Mouse (Mus musculus) limb, embryonic 14.5 days (tissue): ENCODE measurements around the gene Commd2. TPM values are rescaled to one million over a fixed set of nuclear protein-coding genes. Genes with fewer than 3 reads are reported as not detected.
A peak's percentile ranks its signal among the peaks of the same experiment; 100 is the strongest.

Experiments used
- ATAC-seq: fragments of 200-750 bp; cut with Nextera tagmentation; 2 replicates; pipeline ENCODE4 v1.8.0; 2017; ENCODE audit warnings: low read depth, moderate number of reproducible peaks, moderate TSS enrichment; ENCODE audit not compliant: low FRiP score
- DNase-seq: peaks from one replicate; pipeline ENCODE4 v3.0.0-alpha.2; 2015; ENCODE audit warnings: low spot score
- H3K27ac ChIP-seq: fragments of 300-500 bp; sonication (generic); replicated peaks from 2 replicates; pipeline ENCODE4 v1.5.1; 2014; ENCODE audit warnings: low read depth, mild to moderate bottlenecking, low read length, moderate library complexity, mixed read lengths
- H3K27me3 ChIP-seq: fragments of 300-500 bp; sonication (generic); 2 replicates; pipeline ENCODE4 v1.6.1; 2014; ENCODE audit warnings: low read length, mixed read lengths; ENCODE audit not compliant: control insufficient read depth, insufficient read depth
- H3K36me3 ChIP-seq: fragments of 300-500 bp; sonication (generic); 2 replicates; pipeline ENCODE4 v1.6.1; 2014; ENCODE audit warnings: mild to moderate bottlenecking, low read length, moderate library complexity, mixed read lengths; ENCODE audit not compliant: control insufficient read depth, insufficient read depth
- H3K4me1 ChIP-seq: fragments of 300-500 bp; sonication (generic); 2 replicates; pipeline ENCODE4 v1.6.1; 2014; ENCODE audit warnings: antibody characterized with exemption, low read length, mixed read lengths; ENCODE audit not compliant: control insufficient read depth, insufficient read depth
- H3K4me2 ChIP-seq: fragments of 300-500 bp; sonication (generic); replicated peaks from 2 replicates; pipeline ENCODE4 v1.6.1; 2014; ENCODE audit warnings: low read depth, mild to moderate bottlenecking, low read length, moderate library complexity; ENCODE audit not compliant: severe bottlenecking
- H3K4me3 ChIP-seq: fragments of 300-500 bp; sonication (generic); replicated peaks from 2 replicates; pipeline ENCODE4 v1.5.1; 2014; ENCODE audit warnings: low read length
- H3K9ac ChIP-seq: fragments of 300-500 bp; sonication (generic); 2 replicates; pipeline ENCODE4 v1.6.1; 2014; ENCODE audit warnings: mild to moderate bottlenecking, low read depth, low read length, moderate library complexity; ENCODE audit not compliant: severe bottlenecking
- H3K9me3 ChIP-seq: fragments of 300-500 bp; sonication (generic); 2 replicates; pipeline ENCODE4 v1.6.1; 2016; ENCODE audit warnings: low read length; ENCODE audit not compliant: control insufficient read depth
- POLR2A ChIP-seq: fragments of 200-500 bp; IDR thresholded peaks from 2 replicates; pipeline ENCODE4 v1.8.0; 2012; ENCODE audit warnings: inconsistent platforms, mild to moderate bottlenecking, moderate library complexity, borderline replicate concordance; ENCODE audit not compliant: insufficient read depth, insufficient read length; ENCODE audit errors: extremely low read depth
- WGBS: fragments of 180-500 bp; shearing (Covaris S2); extraction: QIAGEN DNeasy Blood & Tissue Kit; methylation state at CpG from one replicate; pipeline ENCODE4 v1.1.7; 2014; 5-methylcytosine and 5-hydroxymethylcytosine counted together
- polyA plus RNA-seq, 2 experiments: library from polyadenylated mRNA; depleted of rRNA in 1 of 2; stranded (reverse) in 1 of 2; unstranded in 1 of 2; fragments of >200 nt; fragmentation: Nextera tagmentation in 1 of 2; extraction: Ambion mirVana in 1 of 2; gene quantifications; 2 replicates each; pipeline versions ENCODE4 v1.2.1 to v1.2.3; 2012 to 2014

Gene Commd2
- polyA plus RNA-seq (2012; rRNA removed): 53.9 and 57.1 TPM in 2 replicates
- 81.0 and 90.4 TPM in 2 replicates for polyA plus RNA-seq (2014; fragmentation: Nextera tagmentation; extraction: Ambion mirVana)

DNA sequence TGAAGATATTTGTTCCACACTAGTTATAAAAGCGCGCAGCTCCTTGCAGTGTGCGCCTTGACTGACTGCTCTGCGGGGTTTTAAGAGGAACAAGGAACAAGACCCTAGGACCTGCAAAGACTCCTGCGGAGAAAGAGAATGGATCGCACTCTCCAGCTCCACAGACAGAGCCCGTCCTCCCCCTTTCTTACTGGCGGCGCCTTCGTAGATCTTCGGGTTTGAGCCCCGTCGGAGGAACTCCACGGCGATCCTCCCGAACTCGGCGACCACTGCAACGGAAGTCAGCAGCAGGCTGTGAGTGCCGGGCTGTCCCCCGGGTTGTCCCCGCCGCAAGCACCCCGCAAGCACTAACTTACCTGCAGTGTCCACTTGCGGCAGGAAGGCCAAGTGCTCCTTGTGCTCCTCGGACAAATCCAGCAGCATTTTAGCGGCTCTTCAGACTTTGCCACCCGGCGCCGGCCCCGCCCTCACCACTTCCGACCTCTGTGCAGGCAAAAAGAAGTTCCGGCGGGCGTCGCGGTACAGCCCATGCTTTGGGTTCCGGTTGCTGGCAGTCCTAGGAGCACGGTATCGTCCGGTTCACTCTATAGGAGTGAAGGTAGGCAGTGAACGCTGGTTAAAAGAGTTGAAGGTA lies at the start of gene Commd2:
Gene Commd2, minus strand, starts transcription at position 485 of the 634 bp plus-strand sequence.
- peak within 1 kb of the TSS; percentile 78 for H3K9ac ChIP-seq
- peak within 1 kb of the TSS; percentile 76 for H3K27ac ChIP-seq
- H3K27me3 ChIP-seq: no peaks in the 10 kb centered on the region
- H3K4me1 ChIP-seq: peaks cover 5% of the 10 kb centered on the region; the same call in 1 of the 2 replicates
- peak; percentile 96 for ATAC-seq
- DNase-seq: peak; percentile 88
- TF ChIP-seq POLR2A: peak; percentile 62; the same call in 1 of the 2 replicates
- H3K36me3 ChIP-seq: peaks cover 12% of the 10 kb centered on the region; the same call in 1 of the 2 replicates
- under 1% methylated on average over 42 of the region's 42 CpGs for WGBS
- H3K9me3 ChIP-seq: no peaks in the 10 kb centered on the region
- peak within 1 kb of the TSS; percentile 68 for H3K4me3 ChIP-seq
- H3K4me2 ChIP-seq: peak within 1 kb of the TSS; percentile 61

DNA sequence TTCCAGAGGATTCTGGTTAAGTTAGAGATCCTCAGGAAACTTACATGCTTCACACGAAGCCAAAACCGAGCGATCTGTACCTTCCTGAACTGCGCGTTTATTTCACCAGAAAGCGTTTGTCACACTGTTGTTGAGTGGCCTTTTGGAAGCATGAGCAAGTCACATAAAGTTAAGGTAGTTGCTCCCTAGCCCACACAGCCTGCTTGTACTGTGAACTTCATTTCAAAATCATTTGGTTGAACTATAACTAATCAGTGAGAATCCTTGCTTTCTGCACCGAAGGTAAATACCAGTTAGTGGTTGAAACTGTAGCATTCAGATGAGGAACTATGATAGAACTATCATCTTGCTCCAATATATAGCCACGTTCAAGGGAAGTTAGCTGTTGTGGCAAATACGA lies 45.3 kb upstream of the Commd2 start:
- H3K4me3 ChIP-seq: no peak overlapping the region
- no peaks in the 10 kb centered on the region for H3K27me3 ChIP-seq
- H3K36me3 ChIP-seq: no peaks in the 10 kb centered on the region
- no peaks in the 10 kb centered on the region for H3K4me1 ChIP-seq
- H3K27ac ChIP-seq: no peak overlapping the region
- no peak for ATAC-seq
- 92% methylated on average over 9 of the region's 9 CpGs for WGBS
- no peak for TF ChIP-seq POLR2A
- H3K9me3 ChIP-seq: no peaks in the 10 kb centered on the region
- no peak overlapping the region for H3K4me2 ChIP-seq
- H3K9ac ChIP-seq: no peak overlapping the region
- DNase-seq: no peak

DNA sequence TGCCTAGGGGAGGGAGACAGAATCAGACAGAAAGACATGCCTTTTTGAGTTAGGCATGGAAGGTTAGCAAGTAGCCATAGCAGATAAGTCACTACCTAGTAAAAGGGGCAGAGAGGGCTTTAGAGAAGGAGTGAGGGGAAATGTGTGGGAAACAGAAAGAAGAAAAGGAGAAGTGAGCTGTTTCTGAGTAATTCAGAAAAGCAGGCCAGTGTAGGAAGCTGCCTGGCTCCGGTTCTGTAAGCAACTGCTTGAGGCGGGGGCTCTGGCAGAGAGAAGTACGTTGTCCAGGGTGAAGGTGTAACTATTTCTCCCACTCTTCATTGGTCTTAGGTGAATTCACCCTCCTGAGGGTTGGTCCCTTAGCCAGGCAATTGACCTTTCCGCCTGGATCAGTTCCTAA lies 44.7 kb upstream of the Commd2 start:
- Histone ChIP-seq H3K4me1 (no peaks in the 10 kb centered on the region), H3K27me3 (no peaks in the 10 kb centered on the region), H3K4me2 (no peak overlapping the region), H3K27ac (no peak overlapping the region), H3K4me3 (no peak overlapping the region), H3K9me3 (no peaks in the 10 kb centered on the region), H3K36me3 (no peaks in the 10 kb centered on the region), H3K9ac (no peak overlapping the region)
- TF ChIP-seq POLR2A: no peak
- no peak for ATAC-seq
- no peak for DNase-seq
- 94% methylated on average over 4 of the region's 4 CpGs for WGBS

DNA sequence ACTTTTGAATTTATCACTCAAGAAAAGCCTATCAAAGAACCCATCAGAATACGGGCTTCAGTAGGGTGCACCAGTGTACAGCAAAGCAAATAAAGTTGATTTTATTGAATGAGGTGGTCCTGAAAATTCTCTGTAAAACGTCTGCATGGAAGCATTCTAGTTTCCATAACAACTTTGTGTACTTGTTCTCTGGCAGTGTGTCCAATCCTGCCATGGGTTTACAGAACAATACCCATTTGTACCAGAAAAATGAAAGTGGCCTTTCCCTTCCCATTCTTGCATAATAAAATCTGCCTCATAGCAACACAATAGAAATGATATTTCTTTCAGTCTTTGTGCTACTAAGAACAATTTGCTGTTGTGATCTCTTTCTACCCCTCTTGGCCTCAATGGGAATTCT lies 41.2 kb upstream of the Commd2 start, which contains the start of gene Ankub1:
Gene Ankub1, minus strand, starts transcription at position 81 of the 400 bp plus-strand sequence.
- Histone ChIP-seq H3K36me3 (no peaks in the 10 kb centered on the region), H3K4me2 (no peak within 1 kb of the TSS), H3K9ac (no peak within 1 kb of the TSS), H3K9me3 (no peaks in the 10 kb centered on the region), H3K27me3 (no peaks in the 10 kb centered on the region), H3K4me1 (no peaks in the 10 kb centered on the region), H3K4me3 (no peak within 1 kb of the TSS), H3K27ac (no peak within 1 kb of the TSS)
- no peak for DNase-seq
- no peak for ATAC-seq
- 55% methylated on average over 2 of the region's 2 CpGs for WGBS
- TF ChIP-seq POLR2A: no peak

DNA sequence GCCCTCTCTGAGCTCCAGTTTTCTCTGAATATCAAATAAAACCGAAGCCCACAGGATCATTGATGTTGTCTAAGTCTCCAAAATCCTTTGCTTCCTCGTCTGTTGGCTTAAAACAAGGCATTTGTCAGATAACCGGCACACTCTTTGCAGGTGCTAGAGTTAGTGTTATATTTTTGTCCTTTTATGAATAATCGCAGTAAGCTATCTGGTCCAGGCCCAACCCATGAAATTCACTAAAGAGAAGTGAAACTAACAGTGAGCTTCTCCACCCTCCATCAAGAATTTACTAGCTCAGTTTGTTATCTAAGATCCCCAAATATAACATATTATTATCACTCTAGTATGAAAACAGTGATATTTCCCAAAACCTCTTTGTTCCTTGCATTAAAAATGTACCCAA lies 40.3 kb upstream of the Commd2 start:
- no peak for TF ChIP-seq POLR2A
- Histone ChIP-seq H3K4me1 (no peaks in the 10 kb centered on the region), H3K9ac (no peak overlapping the region), H3K36me3 (no peaks in the 10 kb centered on the region), H3K9me3 (no peaks in the 10 kb centered on the region), H3K27ac (no peak overlapping the region), H3K4me2 (no peak overlapping the region), H3K4me3 (no peak overlapping the region), H3K27me3 (no peaks in the 10 kb centered on the region)
- DNase-seq (no peak), ATAC-seq (no peak)
- WGBS: 79% methylated on average over 4 of the region's 4 CpGs
